Mouse (Mus musculus): ENCODE measurements around the gene Gm3238. TPM values are rescaled to one million over a fixed set of nuclear protein-coding genes. Genes with fewer than 3 reads are reported as not detected.
"Not testable (repeated sequence)": the region's sequence is repeated elsewhere in the genome, so short reads cannot be mapped to it uniquely, and the experiment has no call there.

Gm3238 gene
- total RNA-seq (2021), result not detected

GRCm38 (mm10) chr10:77771225-77771624, at the start of gene Gm3238:
Gm3238 (minus strand) TSS chr10:77771325.
- intact Hi-C loops (cut with DNase I); DNase-seq (ENCODE audit: low spot score): not testable (repeated sequence)

GRCm38 (mm10) chr10:77819203-77819602, 48.1 kb upstream of the Gm3238 start:
- no peak for DNase-seq (ENCODE audit: low spot score)
- intact Hi-C loops (cut with DNase I), result loop anchor here (5.0 kb wide), 2 partner anchors 92 to 192 kb away; partner anchors contain the start of gene Gm10100

- no peak for DNase-seq (ENCODE audit: low spot score)
- intact Hi-C loops (cut with DNase I), result loop anchor here (5.0 kb wide), 2 partner anchors 91 to 191 kb away; partner anchors contain the start of gene Gm10100
Measured at GRCm38 (mm10) chr10:77818523-77818922, 47.4 kb upstream of the Gm3238 start.

GRCm38 (mm10) chr10:77815514-77815913, 44.4 kb upstream of the Gm3238 start:
- intact Hi-C loops (cut with DNase I), result loop anchor here (5.0 kb wide), 2 partner anchors 88 to 188 kb away; partner anchors contain the start of gene Gm10100
- no peak for DNase-seq (ENCODE audit: low spot score)

- intact Hi-C loops (cut with DNase I), result no loop called here
- no peak for DNase-seq (ENCODE audit: low spot score)
Measured at GRCm38 (mm10) chr10:77814382-77814781, 43.3 kb upstream of the Gm3238 start, which contains the start of gene Gm2696. Gm2696 (plus strand) TSS chr10:77814682.

- intact Hi-C loops (cut with DNase I), result no loop called here
- DNase-seq (ENCODE audit: low spot score), result no peak
Measured at GRCm38 (mm10) chr10:77811743-77812142, 40.6 kb upstream of the Gm3238 start, which contains the start of gene Gm9507. Gm9507 (minus strand) TSS chr10:77811843.

- DNase-seq (ENCODE audit: low spot score), result no peak
Measured at GRCm38 (mm10) chr10:77804095-77804494, 33.0 kb upstream of the Gm3238 start.

GRCm38 (mm10) chr10:77798921-77799508, 27.9 kb upstream of the Gm3238 start, which contains the start of gene Gm19668:
Gm19668 (minus strand) TSS chr10:77799133.
- intact Hi-C loops (cut with DNase I), result no loop called here
- DNase-seq (ENCODE audit: low spot score), result no peak

More at GRCm38 (mm10) chr10:77804095-77804494, 33.0 kb upstream of the Gm3238 start:
- intact Hi-C loops (cut with DNase I), result no loop called here

- DNase-seq (ENCODE audit: low spot score); intact Hi-C loops (cut with DNase I): not testable (repeated sequence)
Measured at GRCm38 (mm10) chr10:77798164-77798920, 27.2 kb upstream of the Gm3238 start.

GRCm38 (mm10) chr10:77797677-77798076, 26.6 kb upstream of the Gm3238 start:
- intact Hi-C loops (cut with DNase I), result no loop called here
- no peak for DNase-seq (ENCODE audit: low spot score)

GRCm38 (mm10) chr10:77794976-77795375, 23.9 kb upstream of the Gm3238 start, which contains the start of gene Gm9639:
Gm9639 (minus strand) TSS chr10:77795076.
- intact Hi-C loops (cut with DNase I), result no loop called here

GRCm38 (mm10) chr10:77788621-77789020, 17.5 kb upstream of the Gm3238 start:
- intact Hi-C loops (cut with DNase I), result no loop called here
- DNase-seq (ENCODE audit: low spot score), result no peak

More at GRCm38 (mm10) chr10:77794976-77795375, 23.9 kb upstream of the Gm3238 start, which contains the start of gene Gm9639:
- no peak for DNase-seq (ENCODE audit: low spot score)

- intact Hi-C loops (cut with DNase I), result not testable (repeated sequence)
Measured at GRCm38 (mm10) chr10:77787876-77788275, 16.8 kb upstream of the Gm3238 start, which contains the start of gene Gm7137. Gm7137 (minus strand) TSS chr10:77788200.

GRCm38 (mm10) chr10:77783396-77783795, 12.3 kb upstream of the Gm3238 start:
- DNase-seq (ENCODE audit: low spot score); intact Hi-C loops (cut with DNase I): not testable (repeated sequence)

More at GRCm38 (mm10) chr10:77787876-77788275, 16.8 kb upstream of the Gm3238 start, which contains the start of gene Gm7137:
- not testable (repeated sequence) for DNase-seq (ENCODE audit: low spot score)

- DNase-seq (ENCODE audit: low spot score); intact Hi-C loops (cut with DNase I): not testable (repeated sequence)
Measured at GRCm38 (mm10) chr10:77782442-77782841, 11.3 kb upstream of the Gm3238 start, which contains the start of gene Gm3250. Gm3250 (minus strand) TSS chr10:77782542.

- intact Hi-C loops (cut with DNase I); DNase-seq (ENCODE audit: low spot score): not testable (repeated sequence)
Measured at GRCm38 (mm10) chr10:77776844-77777243, 5.7 kb upstream of the Gm3238 start, which contains the start of gene Gm7138. Gm7138 (minus strand) TSS chr10:77776944.

- DNase-seq (ENCODE audit: low spot score); intact Hi-C loops (cut with DNase I): not testable (repeated sequence)
Measured at GRCm38 (mm10) chr10:77772142-77772541, 1.0 kb upstream of the Gm3238 start.

GRCm38 (mm10) chr10:77769727-77770126, 1.4 kb downstream of the Gm3238 start:
- intact Hi-C loops (cut with DNase I), result no loop called here
- no peak for DNase-seq (ENCODE audit: low spot score)

- intact Hi-C loops (cut with DNase I); DNase-seq (ENCODE audit: low spot score): not testable (repeated sequence)
Measured at GRCm38 (mm10) chr10:77759582-77759981, 11.5 kb downstream of the Gm3238 start, which contains the start of gene Gm3233. Gm3233 (minus strand) TSS chr10:77759682.

- intact Hi-C loops (cut with DNase I), result no loop called here
- DNase-seq (ENCODE audit: low spot score), result no peak
Measured at GRCm38 (mm10) chr10:77753448-77753847, 17.7 kb downstream of the Gm3238 start.
